Mouse (Mus musculus) liver, embryonic 13.5 days (tissue): Measurements from ENCODE around the gene Rgmb. TPM values are rescaled to one million over a fixed set of nuclear protein-coding genes. Genes with fewer than 3 reads are reported as not detected.

Experiments used
- ATAC-seq: fragments of 200-750 bp; cut with Nextera tagmentation; 2 replicates; pipeline ENCODE4 v1.8.0; 2017; ENCODE audit warnings: low read depth, mild to moderate bottlenecking, moderate number of reproducible peaks, moderate library complexity
- DNase-seq: peaks from one replicate; pipeline ENCODE4 v3.0.0; 2022
- H3K27ac ChIP-seq: fragments of 300-500 bp; sonication (generic); 2 replicates; pipeline ENCODE4 v1.5.1; 2015; ENCODE audit warnings: moderate library complexity, mild to moderate bottlenecking, inconsistent platforms
- H3K27me3 ChIP-seq: fragments of 300-500 bp; sonication (generic); 2 replicates; pipeline ENCODE4 v1.6.1; 2015; ENCODE audit warnings: mild to moderate bottlenecking, inconsistent platforms
- H3K36me3 ChIP-seq: fragments of 300-500 bp; sonication (generic); 2 replicates; pipeline ENCODE4 v1.6.1; 2015; ENCODE audit warnings: mild to moderate bottlenecking, inconsistent platforms
- H3K4me1 ChIP-seq: fragments of 300-500 bp; sonication (generic); replicated peaks from 2 replicates; pipeline ENCODE4 v1.6.1; 2015; ENCODE audit warnings: inconsistent platforms
- H3K4me2 ChIP-seq: fragments of 300-500 bp; sonication (generic); 2 replicates; pipeline ENCODE4 v1.6.1; 2015; ENCODE audit warnings: inconsistent platforms, mild to moderate bottlenecking, moderate library complexity
- H3K4me3 ChIP-seq: fragments of 300-500 bp; sonication (generic); replicated peaks from 2 replicates; pipeline ENCODE4 v1.5.1; 2015; ENCODE audit warnings: mild to moderate bottlenecking, inconsistent platforms
- H3K9ac ChIP-seq: fragments of 300-500 bp; sonication (generic); 2 replicates; pipeline ENCODE4 v1.6.1; 2015; ENCODE audit warnings: mild to moderate bottlenecking, inconsistent platforms
- H3K9me3 ChIP-seq: fragments of 300-500 bp; sonication (generic); replicated peaks from 2 replicates; pipeline ENCODE4 v1.6.1; 2016; ENCODE audit warnings: inconsistent platforms
- WGBS: fragments of 180-500 bp; shearing (Covaris S2); methylation state at CpG from one replicate; pipeline ENCODE4 v1.1.7; 2015; ENCODE audit not compliant: insufficient replicate concordance; 5-methylcytosine and 5-hydroxymethylcytosine counted together
- polyA plus RNA-seq: library from polyadenylated mRNA; unstranded; fragments of >200 nt; fragmentation: Nextera tagmentation; extraction: Ambion mirVana; gene quantifications from 2 replicates; pipeline ENCODE4 v1.2.1, GENCODE M21; 2015

Rgmb gene
- polyA plus RNA-seq, 1 experiment from 2014 or later = 0.74 TPM

- no peak for DNase-seq
- no peak overlapping the region for H3K9ac ChIP-seq
- no peak overlapping the region for H3K4me3 ChIP-seq
- H3K27me3 ChIP-seq = no peaks in the 10 kb centered on the region
- WGBS = 81% methylated on average over 7 of the region's 7 CpGs
- ATAC-seq = no peak
- H3K9me3 ChIP-seq = no peaks in the 10 kb centered on the region
- no peaks in the 10 kb centered on the region for H3K4me1 ChIP-seq
- H3K36me3 ChIP-seq = peaks cover 63% of the 10 kb centered on the region
- H3K4me2 ChIP-seq = no peak overlapping the region
- no peak overlapping the region for H3K27ac ChIP-seq
These were observed 61.6 kb downstream of the Rgmb start for GRCm38 (mm10) chr17:15769081-15769724.

DNA sequence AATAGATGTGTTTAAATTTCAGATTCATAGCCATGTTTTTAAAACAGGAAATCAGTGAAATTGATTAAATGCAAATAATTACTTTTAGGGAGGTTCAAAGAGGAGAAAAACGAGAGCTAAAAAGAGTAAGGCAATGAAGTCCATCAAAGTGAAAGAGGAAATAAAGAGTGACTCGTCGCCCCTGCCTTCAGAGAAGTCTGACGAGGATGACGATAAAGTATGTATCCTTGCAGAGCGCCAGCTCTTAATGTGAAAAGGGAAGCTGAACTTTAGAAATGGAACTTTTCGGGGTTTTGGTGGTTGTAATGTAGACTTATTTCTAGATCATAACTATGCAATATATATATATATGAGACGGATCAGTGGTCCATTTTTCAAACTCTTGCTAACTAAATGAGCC lies 69.6 kb downstream of the Rgmb start:
- H3K27ac ChIP-seq = no peak overlapping the region
- no peak overlapping the region for H3K4me3 ChIP-seq
- H3K36me3 ChIP-seq = peaks cover 77% of the 10 kb centered on the region
- H3K4me2 ChIP-seq = no peak overlapping the region
- 71% methylated on average over 8 of the region's 8 CpGs for WGBS
- no peaks in the 10 kb centered on the region for H3K27me3 ChIP-seq
- no peak for ATAC-seq
- H3K4me1 ChIP-seq = no peaks in the 10 kb centered on the region
- H3K9ac ChIP-seq = no peak overlapping the region
- DNase-seq = no peak
- H3K9me3 ChIP-seq = no peaks in the 10 kb centered on the region

Other genes with a start within 250 kb of the Rgmb start
- gene Chd1, start 126.1 kb downstream of the Rgmb start, polyA plus RNA-seq = 16.8 and 20.5 TPM in 2 replicates